Mouse (Mus musculus): Measurements from ENCODE around the gene Dnah2. TPM values are rescaled to one million over a fixed set of nuclear protein-coding genes. Genes with fewer than 3 reads are reported as not detected.
A peak's percentile ranks its signal among the peaks of the same experiment; 100 is the strongest.

The Dnah2 gene
- total and polyA plus RNA-seq, 3 experiments, result under 0.01 to 0.03 TPM; not detected in 1

- Histone ChIP-seq H3K9me3 (replicated peaks; ENCODE audit: low read length) (no peaks in the 10 kb centered on the region), H3K4me3 (replicated peaks in 1 of 3; ENCODE audit: low read depth in 2 of 3, low read length in 2 of 3, poor library complexity in 1 of 3) (no peak overlapping the region), H3K79me2 (replicated peaks; ENCODE audit: control insufficient read depth, extremely low read depth, insufficient read depth, poor library complexity, severe bottlenecking) (peaks cover 66% of the 10 kb centered on the region), H3K4me1 (ENCODE audit: control insufficient read depth in 1 of 2, insufficient read depth in 2 of 2) (peaks cover 16 to 48% of the 10 kb centered on the region in 2 experiments), H3K9ac (ENCODE audit: insufficient read depth, low read depth) (no peak overlapping the region), H3K4me2 (ENCODE audit: insufficient read depth, low read depth, poor library complexity, severe bottlenecking) (no peak overlapping the region), H3K27ac (ENCODE audit: insufficient read depth, low read depth) (no peak overlapping the region), H3K27me3 (replicated peaks) (no peaks in the 10 kb centered on the region), H3K36me3 (replicated peaks in 1 of 2; ENCODE audit: control insufficient read depth in 1 of 2, insufficient read depth in 1 of 2, low read length in 1 of 2) (peaks cover 49 to 72% of the 10 kb centered on the region in 2 experiments)
- no peak for DNase-seq (ENCODE audit: extremely low read depth)
- dilution Hi-C loops (cut with MboI; ENCODE audit: extremely low pct_ligation_motif_present, extremely low pct_unique_long_range_greater_than_20kb, low sequenced_read_pairs) (no loop called here), in situ Hi-C loops (cut with MboI; ENCODE audit: low pct_ligation_motif_present, low pct_unique_long_range_greater_than_20kb, low sequenced_read_pairs) (no loop called here)
- TF ChIP-seq ZC3H11A (IDR thresholded peaks at IDR 0.05; ENCODE audit: low read depth, low read length), result no peak
- peak; percentile 19; the same call in 1 of the 2 replicates for TF ChIP-seq POLR2A (IDR thresholded peaks at IDR 0.05; ENCODE audit: low read depth, low read length)
Measured at GRCm38 (mm10) chr11:69584937-69585336, 36.0 kb upstream of the Dnah2 start.

- Histone ChIP-seq H3K27ac (ENCODE audit: insufficient read depth, low read depth) (no peak overlapping the region), H3K4me2 (ENCODE audit: insufficient read depth, low read depth, poor library complexity, severe bottlenecking) (no peak overlapping the region), H3K79me2 (replicated peaks; ENCODE audit: control insufficient read depth, extremely low read depth, insufficient read depth, poor library complexity, severe bottlenecking) (peaks cover 66% of the 10 kb centered on the region), H3K36me3 (replicated peaks in 1 of 2; ENCODE audit: control insufficient read depth in 1 of 2, insufficient read depth in 1 of 2, low read length in 1 of 2) (peaks cover 40 to 63% of the 10 kb centered on the region in 2 experiments), H3K9me3 (replicated peaks; ENCODE audit: low read length) (no peaks in the 10 kb centered on the region), H3K27me3 (replicated peaks) (no peaks in the 10 kb centered on the region), H3K9ac (ENCODE audit: insufficient read depth, low read depth) (no peak overlapping the region), H3K4me1 (ENCODE audit: control insufficient read depth in 1 of 2, insufficient read depth in 2 of 2) (peaks cover 16 to 48% of the 10 kb centered on the region in 2 experiments), H3K4me3 (replicated peaks in 1 of 3; ENCODE audit: low read depth in 2 of 3, low read length in 2 of 3, poor library complexity in 1 of 3) (no peak overlapping the region)
- in situ Hi-C loops (cut with MboI; ENCODE audit: low pct_ligation_motif_present, low pct_unique_long_range_greater_than_20kb, low sequenced_read_pairs) (no loop called here), dilution Hi-C loops (cut with MboI; ENCODE audit: extremely low pct_ligation_motif_present, extremely low pct_unique_long_range_greater_than_20kb, low sequenced_read_pairs) (no loop called here)
- no peak for DNase-seq (ENCODE audit: extremely low read depth)
- TF ChIP-seq RAD21 (IDR thresholded peaks at IDR 0.05; ENCODE audit: low read depth, low read length) (no peak), CHD2 (IDR thresholded peaks at IDR 0.05; ENCODE audit: low read length) (no peak), JUN (IDR thresholded peaks at IDR 0.05; ENCODE audit: insufficient read depth, low read depth, low read length) (no peak), ZNF384 (IDR thresholded peaks at IDR 0.05; ENCODE audit: low read depth, low read length) (no peak), MYC (IDR thresholded peaks at IDR 0.05; ENCODE audit: low read depth, low read length) (no peak), MAFK (IDR thresholded peaks at IDR 0.05; ENCODE audit: insufficient replicate concordance, low read length) (0 out of 2 replicates have a peak, but pooled peaks have one; percentile 36), PAX5 (IDR thresholded peaks at IDR 0.05; ENCODE audit: low read length) (no peak), HCFC1 (IDR thresholded peaks at IDR 0.05; ENCODE audit: low read depth, low read length) (no peak)
Measured at GRCm38 (mm10) chr11:69584008-69584407, 35.1 kb upstream of the Dnah2 start.

- H3K4me3 ChIP-seq (replicated peaks in 1 of 3; ENCODE audit: low read depth in 2 of 3, low read length in 2 of 3, poor library complexity in 1 of 3), result peak overlapping the region; percentile 10 to 99 (median 81)
- peak overlapping the region; percentile 82 for H3K9ac ChIP-seq (ENCODE audit: insufficient read depth, low read depth)
- H3K79me2 ChIP-seq (replicated peaks; ENCODE audit: control insufficient read depth, extremely low read depth, insufficient read depth, poor library complexity, severe bottlenecking), result peaks cover 83% of the 10 kb centered on the region
- H3K27ac ChIP-seq (ENCODE audit: insufficient read depth, low read depth), result no peak overlapping the region
- peaks cover 16 to 57% of the 10 kb centered on the region in 2 experiments for H3K4me1 ChIP-seq (ENCODE audit: control insufficient read depth in 1 of 2, insufficient read depth in 2 of 2)
- dilution Hi-C loops (cut with MboI; ENCODE audit: extremely low pct_ligation_motif_present, extremely low pct_unique_long_range_greater_than_20kb, low sequenced_read_pairs) (no loop called here), in situ Hi-C loops (cut with MboI; ENCODE audit: low pct_ligation_motif_present, low pct_unique_long_range_greater_than_20kb, low sequenced_read_pairs) (no loop called here)
- H3K27me3 ChIP-seq (replicated peaks), result no peaks in the 10 kb centered on the region
- peak overlapping the region; percentile 96 for H3K4me2 ChIP-seq (ENCODE audit: insufficient read depth, low read depth, poor library complexity, severe bottlenecking)
- no peaks in the 10 kb centered on the region for H3K9me3 ChIP-seq (replicated peaks; ENCODE audit: low read length)
- H3K36me3 ChIP-seq (replicated peaks in 1 of 2; ENCODE audit: control insufficient read depth in 1 of 2, insufficient read depth in 1 of 2, low read length in 1 of 2), result peaks cover 23 to 49% of the 10 kb centered on the region in 2 experiments
- TF ChIP-seq ELF1 (IDR thresholded peaks at IDR 0.05; ENCODE audit: low read depth, low read length) (no peak), JUN (IDR thresholded peaks at IDR 0.05; ENCODE audit: insufficient read depth, low read depth, low read length) (no peak), USF1 (IDR thresholded peaks at IDR 0.05; ENCODE audit: low read depth, low read length) (no peak), SIN3A (IDR thresholded peaks at IDR 0.05; ENCODE audit: low read length) (no peak), TCF12 (IDR thresholded peaks at IDR 0.05; ENCODE audit: low read depth, low read length) (no peak), CHD1 (IDR thresholded peaks at IDR 0.05; ENCODE audit: low read depth, low read length) (no peak), BHLHE40 (IDR thresholded peaks at IDR 0.05; ENCODE audit: low read depth, low read length) (no peak), TBP (conservative IDR thresholded peaks at IDR 0.05; ENCODE audit: low read depth, low read length) (no peak), E2F4 (IDR thresholded peaks at IDR 0.05; ENCODE audit: insufficient replicate concordance, low read depth, low read length) (no peak), MEF2A (IDR thresholded peaks at IDR 0.05; ENCODE audit: borderline replicate concordance, low read depth, low read length) (no peak), MYC (IDR thresholded peaks at IDR 0.05; ENCODE audit: low read depth, low read length) (no peak), USF2 (conservative IDR thresholded peaks at IDR 0.05; ENCODE audit: low read depth, low read length) (no peak), RAD21 (IDR thresholded peaks at IDR 0.05; ENCODE audit: low read depth, low read length) (no peak)
- DNase-seq (ENCODE audit: extremely low read depth), result no peak
Measured at GRCm38 (mm10) chr11:69582230-69582805, 33.4 kb upstream of the Dnah2 start.
